Mouse (Mus musculus): ENCODE measurements around the gene Crym. TPM values are rescaled to one million over a fixed set of nuclear protein-coding genes. Genes with fewer than 3 reads are reported as not detected.

Gene Crym
- polyA plus RNA-seq (2012; rRNA removed), result 0.11 TPM in 1 of 2 replicates, not detected in the other

DNA sequence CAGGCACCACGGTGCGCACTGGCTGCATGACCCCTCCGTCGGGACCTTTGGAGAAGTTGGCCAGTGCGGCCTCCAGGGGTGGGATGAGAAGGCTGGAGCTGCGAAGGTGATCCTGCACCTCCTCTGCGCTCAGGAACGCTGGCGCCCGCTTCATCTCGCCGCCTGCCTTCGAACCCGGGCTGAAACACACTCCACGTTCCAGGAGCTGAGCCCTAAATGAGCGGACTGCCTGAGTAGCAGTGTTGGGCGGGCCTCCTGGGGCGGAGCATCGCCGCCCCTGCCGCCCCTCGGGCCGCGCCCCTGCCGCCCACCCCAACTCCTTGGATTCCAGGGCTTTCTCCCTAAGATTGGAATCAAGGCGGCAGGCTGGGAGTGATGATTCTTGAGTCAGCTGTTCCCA lies at the start of gene Crym:
Gene Crym (minus strand): TSS at position 341 of the 400 bp plus-strand sequence.
- H3K4me3 ChIP-seq (ENCODE audit: control insufficient read depth, low read depth, low read length), result 0 out of 2 replicates have a peak within 1 kb of the TSS, but pooled peaks have one; percentile 18
- H3K36me3 ChIP-seq (ENCODE audit: control insufficient read depth, insufficient read depth, low read length), result no peaks in the 10 kb centered on the region
- no peaks in the 10 kb centered on the region for H3K27me3 ChIP-seq (ENCODE audit: control insufficient read depth, insufficient read depth, low read length)
- peaks cover 15% of the 10 kb centered on the region for H3K4me1 ChIP-seq (ENCODE audit: control insufficient read depth, insufficient read depth, low read length)
- TF ChIP-seq POLR2A (IDR thresholded peaks at IDR 0.05; ENCODE audit: control insufficient read depth, low read depth, low read length) (no peak), CTCF (IDR thresholded peaks at IDR 0.05; ENCODE audit: control insufficient read depth, insufficient read depth, insufficient replicate concordance, low read depth, low read length) (no peak)
- H3K27ac ChIP-seq (ENCODE audit: control insufficient read depth, insufficient read depth, low read depth, low read length), result no peak within 1 kb of the TSS

- Histone ChIP-seq H3K4me3 (ENCODE audit: control insufficient read depth, low read depth, low read length) (no peak overlapping the region), H3K27ac (ENCODE audit: control insufficient read depth, insufficient read depth, low read depth, low read length) (no peak overlapping the region), H3K36me3 (ENCODE audit: control insufficient read depth, insufficient read depth, low read length) (no peaks in the 10 kb centered on the region), H3K4me1 (ENCODE audit: control insufficient read depth, insufficient read depth, low read length) (no peaks in the 10 kb centered on the region), H3K27me3 (ENCODE audit: control insufficient read depth, insufficient read depth, low read length) (no peaks in the 10 kb centered on the region)
- TF ChIP-seq CTCF (IDR thresholded peaks at IDR 0.05; ENCODE audit: control insufficient read depth, insufficient read depth, insufficient replicate concordance, low read depth, low read length) (no peak), POLR2A (IDR thresholded peaks at IDR 0.05; ENCODE audit: control insufficient read depth, low read depth, low read length) (no peak)
Observed at GRCm38 (mm10) chr7:120241092-120241491, 39.2 kb upstream of the Crym start.

DNA sequence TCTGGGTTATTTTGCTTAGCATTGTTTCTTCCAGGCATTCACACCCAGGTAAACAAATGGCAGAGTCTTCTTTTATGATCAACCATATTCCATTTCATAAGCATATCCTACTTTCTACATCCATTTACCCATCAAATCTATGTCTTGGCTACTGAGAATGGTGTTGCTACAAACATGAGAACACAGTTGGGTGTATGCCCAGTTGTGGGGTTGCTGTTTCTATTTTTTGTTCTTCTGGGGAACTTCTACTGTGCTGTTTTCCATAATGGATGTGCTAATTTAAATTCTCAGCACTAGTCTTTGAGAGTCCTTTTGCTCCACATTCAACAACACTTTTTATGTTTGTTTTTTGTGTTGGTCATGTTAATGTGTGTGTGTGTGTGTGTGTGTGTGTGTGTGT lies 26.6 kb upstream of the Crym start:
- Histone ChIP-seq H3K27me3 (ENCODE audit: control insufficient read depth, insufficient read depth, low read length) (no peaks in the 10 kb centered on the region), H3K4me1 (ENCODE audit: control insufficient read depth, insufficient read depth, low read length) (no peaks in the 10 kb centered on the region), H3K36me3 (ENCODE audit: control insufficient read depth, insufficient read depth, low read length) (no peaks in the 10 kb centered on the region), H3K4me3 (ENCODE audit: control insufficient read depth, low read depth, low read length) (no peak overlapping the region), H3K27ac (ENCODE audit: control insufficient read depth, insufficient read depth, low read depth, low read length) (no peak overlapping the region)
- TF ChIP-seq POLR2A (IDR thresholded peaks at IDR 0.05; ENCODE audit: control insufficient read depth, low read depth, low read length), result no peak
- no peak for TF ChIP-seq CTCF (IDR thresholded peaks at IDR 0.05; ENCODE audit: control insufficient read depth, insufficient read depth, insufficient replicate concordance, low read depth, low read length)

GRCm38 (mm10) chr7:120205989-120206388 lies 4.1 kb upstream of the Crym start:
- peaks cover 15% of the 10 kb centered on the region for H3K4me1 ChIP-seq (ENCODE audit: control insufficient read depth, insufficient read depth, low read length)
- H3K27ac ChIP-seq (ENCODE audit: control insufficient read depth, insufficient read depth, low read depth, low read length), result no peak overlapping the region
- 0 out of 2 replicates have a peak overlapping the region, but pooled peaks have one; percentile 1 for H3K4me3 ChIP-seq (ENCODE audit: control insufficient read depth, low read depth, low read length)
- TF ChIP-seq CTCF (IDR thresholded peaks at IDR 0.05; ENCODE audit: control insufficient read depth, insufficient read depth, insufficient replicate concordance, low read depth, low read length), result no peak
- no peak for TF ChIP-seq POLR2A (IDR thresholded peaks at IDR 0.05; ENCODE audit: control insufficient read depth, low read depth, low read length)
- H3K36me3 ChIP-seq (ENCODE audit: control insufficient read depth, insufficient read depth, low read length), result no peaks in the 10 kb centered on the region
- no peaks in the 10 kb centered on the region for H3K27me3 ChIP-seq (ENCODE audit: control insufficient read depth, insufficient read depth, low read length)

DNA sequence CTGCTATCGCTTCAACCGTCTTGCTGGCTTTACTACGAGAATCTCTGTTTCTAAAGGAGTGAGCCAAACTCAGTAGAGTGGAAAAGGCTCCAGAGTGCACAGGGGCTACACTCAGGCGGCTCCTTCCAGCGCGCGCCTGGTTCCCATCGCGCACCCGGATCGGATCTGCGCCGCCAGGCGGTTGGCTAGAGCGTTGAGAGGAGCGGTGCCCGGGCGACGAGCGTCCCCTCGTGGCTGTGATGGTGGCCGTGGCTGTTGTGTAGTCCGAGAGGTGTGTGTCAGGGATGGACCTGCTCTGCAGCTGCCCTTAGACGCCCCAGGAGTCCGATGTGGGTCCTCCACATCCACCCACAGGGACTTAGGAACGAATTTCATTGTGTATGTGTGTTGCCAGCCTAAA lies 1.9 kb upstream of the Crym start, which contains the start of gene Abca14:
Gene Abca14 (plus strand): TSS at position 173 of the 400 bp plus-strand sequence.
- Histone ChIP-seq H3K27ac (ENCODE audit: control insufficient read depth, insufficient read depth, low read depth, low read length) (peak within 1 kb of the TSS; percentile 82), H3K36me3 (ENCODE audit: control insufficient read depth, insufficient read depth, low read length) (no peaks in the 10 kb centered on the region), H3K4me1 (ENCODE audit: control insufficient read depth, insufficient read depth, low read length) (peaks cover 15% of the 10 kb centered on the region), H3K27me3 (ENCODE audit: control insufficient read depth, insufficient read depth, low read length) (no peaks in the 10 kb centered on the region), H3K4me3 (ENCODE audit: control insufficient read depth, low read depth, low read length) (peak within 1 kb of the TSS; percentile 93)
- TF ChIP-seq CTCF (IDR thresholded peaks at IDR 0.05; ENCODE audit: control insufficient read depth, insufficient read depth, insufficient replicate concordance, low read depth, low read length), result peak; percentile 83; the same call in 1 of the 2 replicates
- TF ChIP-seq POLR2A (IDR thresholded peaks at IDR 0.05; ENCODE audit: control insufficient read depth, low read depth, low read length), result peak; percentile 84

DNA sequence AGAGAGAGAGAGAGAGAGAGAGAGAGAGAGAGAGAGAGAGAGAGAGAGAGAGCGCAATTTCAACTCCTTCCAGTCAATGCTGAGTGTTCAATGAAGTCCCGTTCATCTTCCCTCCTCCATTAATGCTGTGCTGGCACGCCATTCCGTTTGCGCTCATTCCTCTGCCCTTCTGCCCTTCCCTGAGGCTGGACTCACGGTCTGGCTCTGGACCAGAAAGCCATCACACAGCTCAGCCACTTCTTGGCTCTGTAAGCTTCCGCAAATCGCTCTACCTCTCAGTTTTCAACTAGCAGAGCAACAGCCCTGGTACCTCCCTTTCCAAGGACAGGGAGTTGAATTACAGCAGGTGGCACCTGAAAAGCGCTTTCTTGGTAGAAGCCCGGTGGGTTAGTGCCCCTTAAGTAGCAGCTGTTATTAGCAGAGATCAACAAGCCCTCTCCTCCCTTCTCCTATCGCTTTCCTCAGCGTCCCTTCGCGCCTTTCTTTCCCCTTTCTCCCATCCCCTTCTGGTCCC lies 623 bp downstream of the Crym start:
- H3K4me1 ChIP-seq (ENCODE audit: control insufficient read depth, insufficient read depth, low read length), result peaks cover 15% of the 10 kb centered on the region
- no peaks in the 10 kb centered on the region for H3K36me3 ChIP-seq (ENCODE audit: control insufficient read depth, insufficient read depth, low read length)
- H3K27ac ChIP-seq (ENCODE audit: control insufficient read depth, insufficient read depth, low read depth, low read length), result no peak overlapping the region
- no peaks in the 10 kb centered on the region for H3K27me3 ChIP-seq (ENCODE audit: control insufficient read depth, insufficient read depth, low read length)
- TF ChIP-seq POLR2A (IDR thresholded peaks at IDR 0.05; ENCODE audit: control insufficient read depth, low read depth, low read length), result no peak
- no peak for TF ChIP-seq CTCF (IDR thresholded peaks at IDR 0.05; ENCODE audit: control insufficient read depth, insufficient read depth, insufficient replicate concordance, low read depth, low read length)
- 0 out of 2 replicates have a peak overlapping the region, but pooled peaks have one; percentile 18 for H3K4me3 ChIP-seq (ENCODE audit: control insufficient read depth, low read depth, low read length)

GRCm38 (mm10) chr7:120195207-120195606 lies 6.7 kb downstream of the Crym start:
- no peak overlapping the region for H3K4me3 ChIP-seq (ENCODE audit: control insufficient read depth, low read depth, low read length)
- no peaks in the 10 kb centered on the region for H3K27me3 ChIP-seq (ENCODE audit: control insufficient read depth, insufficient read depth, low read length)
- no peak overlapping the region for H3K27ac ChIP-seq (ENCODE audit: control insufficient read depth, insufficient read depth, low read depth, low read length)
- H3K4me1 ChIP-seq (ENCODE audit: control insufficient read depth, insufficient read depth, low read length), result no peaks in the 10 kb centered on the region
- no peaks in the 10 kb centered on the region for H3K36me3 ChIP-seq (ENCODE audit: control insufficient read depth, insufficient read depth, low read length)
- no peak for TF ChIP-seq POLR2A (IDR thresholded peaks at IDR 0.05; ENCODE audit: control insufficient read depth, low read depth, low read length)
- no peak for TF ChIP-seq CTCF (IDR thresholded peaks at IDR 0.05; ENCODE audit: control insufficient read depth, insufficient read depth, insufficient replicate concordance, low read depth, low read length)

All from testis, adult 2 months (tissue).